Mouse (Mus musculus) regulatory T cell (primary cell): ENCODE measurements around the gene Mta3.

ENCODE experiments used
- in situ Hi-C: fragments of 300-600 bp; cut with MboI, MseI; formaldehyde crosslinking; loops from one replicate; pipeline ENCODE4 v1.15.1; 2025; ENCODE audit warnings: high pct_unique_total_duplicates

Mta3 gene

DNA sequence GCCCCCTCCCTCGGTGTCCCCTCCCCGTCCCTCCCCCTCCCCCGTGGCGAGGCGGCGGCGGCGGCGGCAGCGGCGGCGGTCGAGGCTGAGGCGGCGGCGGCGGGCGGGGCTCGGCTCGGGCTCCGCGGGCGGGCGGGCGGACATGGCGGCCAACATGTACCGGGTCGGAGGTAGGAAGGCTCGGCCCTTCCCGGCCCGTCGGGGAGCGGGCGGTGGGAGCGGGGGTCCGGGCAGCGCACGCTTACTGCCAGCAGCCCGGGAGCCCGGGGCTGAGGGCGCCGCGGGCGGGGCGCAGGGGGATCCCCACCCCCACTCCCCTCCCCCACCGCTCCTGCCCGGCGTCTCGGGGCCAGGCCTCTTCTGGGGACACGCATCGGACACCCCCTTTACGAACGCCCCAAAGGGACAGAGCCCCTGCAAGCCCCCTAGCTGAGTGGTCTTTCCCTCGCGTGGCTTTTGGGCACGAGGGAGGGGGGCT, at the start of gene Mta3:
Gene Mta3 (plus strand): TSS at position 48 of the 478 bp plus-strand sequence.
- in situ Hi-C loops = no loop called here

DNA sequence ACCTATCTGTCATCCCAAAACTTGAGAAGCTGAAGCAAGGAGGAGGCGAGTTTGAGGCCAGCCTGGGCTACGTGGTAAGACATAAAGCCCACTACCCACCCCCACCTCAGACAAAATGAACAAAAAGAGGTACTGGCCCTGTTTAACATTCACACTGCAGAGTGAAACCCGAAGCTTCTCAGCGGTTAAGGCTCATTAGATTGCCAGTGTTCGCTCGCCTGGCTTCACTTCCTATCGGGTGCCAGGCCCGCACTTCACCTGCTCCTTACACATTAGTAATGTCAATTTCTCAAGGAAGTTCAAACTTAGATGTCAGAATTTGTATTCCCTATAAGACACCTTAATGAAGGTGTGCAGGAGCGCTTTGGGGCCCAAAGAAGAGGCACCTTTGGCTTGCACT, 48.6 kb upstream of the Mta3 start:
- in situ Hi-C loops = no loop called here

DNA sequence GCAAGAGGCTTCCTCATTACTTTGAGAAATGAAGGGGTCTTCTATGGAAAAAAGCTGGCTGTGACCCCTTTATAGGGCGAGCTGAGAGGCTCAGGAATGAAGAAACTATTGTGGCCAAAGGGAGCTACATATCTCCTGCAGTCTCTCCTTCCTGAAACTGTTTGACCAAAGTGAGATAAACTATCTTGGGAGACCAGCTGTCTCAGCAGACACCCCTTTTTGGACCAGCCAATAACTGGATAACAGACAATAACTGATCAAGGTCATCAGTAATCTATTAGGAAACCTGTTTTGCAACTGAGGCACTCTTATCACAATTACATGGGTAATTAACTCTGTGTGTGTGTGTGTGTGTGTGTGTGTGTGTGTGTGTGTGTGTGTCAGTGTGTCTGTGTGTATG, 47.0 kb upstream of the Mta3 start:
- in situ Hi-C loops = no loop called here

DNA sequence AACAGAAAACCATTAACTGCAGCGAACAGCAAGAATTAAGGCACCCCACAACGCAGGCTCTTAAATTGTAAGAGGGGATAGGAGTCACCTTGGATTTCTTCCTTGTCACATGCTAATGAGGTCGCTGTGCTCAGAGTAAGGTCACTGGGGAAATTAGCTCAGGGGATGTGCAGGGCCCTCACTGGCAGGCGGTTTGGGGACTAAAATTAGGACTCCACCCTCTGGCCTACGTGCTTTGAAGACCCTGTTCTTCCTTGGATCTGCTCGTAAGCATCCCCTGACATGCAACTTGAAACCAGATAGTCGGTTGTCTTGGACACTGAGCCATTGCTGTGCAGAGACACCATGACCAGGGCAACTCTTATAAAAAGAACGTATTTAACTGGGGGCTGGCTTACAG, 41.2 kb upstream of the Mta3 start:
- in situ Hi-C loops = no loop called here

DNA sequence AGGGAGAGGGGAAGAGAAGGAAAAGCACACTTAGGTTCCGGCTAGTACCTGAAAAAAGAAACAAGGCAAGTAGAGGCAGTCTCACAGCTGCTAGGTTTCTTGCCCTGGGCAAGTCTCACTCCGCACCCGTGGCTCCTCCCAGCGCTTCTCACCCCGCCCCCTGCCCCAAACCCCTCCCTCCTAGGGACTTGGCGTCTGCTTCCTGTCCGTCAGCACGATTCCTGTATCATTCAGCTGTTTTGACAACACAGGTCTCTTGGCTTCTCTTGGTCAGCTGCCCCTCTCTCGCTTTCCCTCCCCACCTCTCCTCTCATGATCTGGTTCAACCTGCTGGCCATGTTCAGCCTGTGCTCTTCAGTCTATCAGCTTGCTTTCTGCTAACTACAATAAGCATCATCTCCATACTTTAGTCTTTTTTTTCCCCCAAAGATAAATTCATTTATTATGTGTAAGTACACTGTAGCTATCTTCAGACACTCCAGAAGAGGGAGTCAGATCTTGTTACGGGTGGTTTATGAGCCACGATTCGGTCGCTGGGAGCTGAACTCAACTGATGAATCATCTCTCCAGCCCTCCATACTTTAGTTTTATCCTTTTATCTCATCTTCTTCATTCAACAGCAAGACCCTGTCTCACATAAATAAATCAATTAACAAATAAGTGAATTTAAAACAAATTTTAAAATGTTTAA, 39.2 kb upstream of the Mta3 start:
- in situ Hi-C loops = no loop called here

DNA sequence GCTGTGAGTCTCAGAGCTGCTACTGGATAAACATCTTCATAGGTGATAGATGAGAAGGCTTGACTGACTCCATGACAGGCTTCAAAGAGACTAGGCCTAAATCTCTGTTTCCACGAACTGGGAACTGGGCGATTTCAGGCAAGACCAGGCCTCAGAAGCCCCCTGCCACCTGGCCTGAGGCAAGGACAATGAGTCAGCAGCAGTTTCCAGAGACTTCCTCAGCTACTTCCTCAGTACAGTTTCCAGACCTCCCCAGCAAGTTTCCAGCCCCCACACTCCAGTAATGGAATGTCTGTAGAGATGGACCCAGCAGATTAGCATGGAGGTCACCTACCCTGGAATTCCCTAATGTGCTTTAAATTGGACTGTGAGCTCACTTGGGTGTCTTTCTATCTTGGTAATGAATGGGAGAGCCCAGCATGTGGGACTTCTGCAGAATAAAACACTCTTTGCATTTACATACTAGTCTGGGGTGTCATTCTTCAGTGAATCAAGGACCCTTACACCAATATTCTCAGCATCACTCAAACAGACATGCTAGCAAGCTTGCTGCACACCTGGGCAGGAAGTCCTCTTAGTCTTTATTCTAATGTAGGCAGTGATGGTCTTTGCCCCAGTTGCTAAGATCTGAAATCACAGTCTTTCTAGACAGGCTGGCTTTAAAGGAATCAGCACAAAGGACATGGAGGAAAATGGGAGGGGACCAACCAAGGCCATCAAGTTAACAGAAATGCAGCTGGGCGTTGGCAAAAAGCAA, 37.9 kb upstream of the Mta3 start:
- in situ Hi-C loops = no loop called here

DNA sequence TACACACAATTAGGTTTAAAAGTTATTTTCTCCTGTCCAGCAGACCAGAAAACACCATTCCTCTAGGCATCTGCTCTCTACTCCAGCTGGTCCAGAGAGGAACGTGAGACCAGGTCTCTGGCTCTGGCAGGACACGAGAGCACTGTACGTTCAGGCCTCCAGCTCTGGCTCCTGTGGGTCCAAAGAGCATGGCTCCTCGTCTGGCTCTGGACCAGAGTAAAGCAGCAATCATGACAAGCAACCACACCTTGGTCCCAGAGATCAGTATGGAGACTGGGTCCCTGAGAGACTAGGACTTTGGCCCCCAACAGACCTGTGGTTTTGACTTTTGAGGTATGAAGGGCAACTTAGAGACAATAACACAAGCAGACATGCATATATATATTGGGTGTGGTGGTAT, 33.3 kb upstream of the Mta3 start:
- in situ Hi-C loops = no loop called here

DNA sequence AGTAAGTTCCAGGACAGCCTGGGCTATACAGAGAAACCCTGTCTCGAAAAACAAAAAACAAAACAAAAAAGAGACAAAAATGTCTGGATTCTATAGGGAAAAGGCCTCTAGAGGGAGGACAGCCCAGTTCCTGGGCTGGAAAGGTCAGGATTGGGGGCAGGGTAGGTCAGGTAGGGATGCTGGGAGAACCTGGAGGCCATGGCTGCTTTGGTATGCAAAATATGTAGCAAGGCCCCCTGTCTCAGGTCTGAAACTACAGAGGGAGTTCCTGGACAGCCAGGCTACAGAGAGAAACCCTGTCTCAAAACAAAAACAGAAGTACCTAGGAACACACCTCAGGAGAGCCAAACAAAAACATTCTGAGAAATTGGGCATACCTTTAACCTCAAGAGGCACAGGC, 28.6 kb upstream of the Mta3 start:
- in situ Hi-C loops = no loop called here

DNA sequence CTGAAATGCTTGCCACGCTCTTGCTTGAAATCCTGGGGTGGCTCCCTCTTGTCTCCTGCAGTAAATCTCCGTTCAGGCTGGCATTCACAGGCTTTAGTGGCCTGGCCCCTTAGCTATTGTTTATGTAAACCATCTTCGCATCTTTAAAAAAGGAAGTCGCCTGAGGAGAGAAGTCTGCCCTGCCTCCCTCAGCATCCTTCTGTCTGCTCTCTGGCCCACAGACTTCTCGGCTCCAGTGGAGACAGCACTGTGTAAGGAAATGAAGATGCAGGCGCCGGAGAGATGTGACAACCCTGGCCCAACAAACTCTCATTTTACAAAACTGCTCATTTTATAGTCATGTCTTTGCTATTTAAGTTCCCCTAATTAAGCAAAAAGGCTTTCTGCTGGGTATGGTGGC, 24.0 kb upstream of the Mta3 start:
- in situ Hi-C loops = no loop called here

DNA sequence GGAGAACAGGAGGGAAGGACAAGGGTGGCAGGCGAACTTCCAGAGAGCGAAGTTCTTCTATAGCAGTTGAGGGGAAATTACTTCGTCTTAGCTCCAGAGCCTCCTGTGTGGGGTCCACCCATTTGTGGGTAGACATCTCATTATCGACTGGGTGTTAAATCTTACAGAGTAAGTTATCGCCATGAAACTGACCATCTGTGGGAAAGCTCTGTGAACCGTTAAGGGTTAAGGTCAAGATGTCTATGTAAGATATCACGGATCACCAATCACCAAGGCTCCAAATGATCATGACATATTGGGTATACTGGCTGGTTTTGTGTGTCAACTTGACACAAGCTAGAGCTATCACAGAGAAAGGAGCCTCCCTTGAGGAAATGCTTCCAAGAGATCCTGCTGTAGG, 21.5 kb upstream of the Mta3 start:
- in situ Hi-C loops = no loop called here

DNA sequence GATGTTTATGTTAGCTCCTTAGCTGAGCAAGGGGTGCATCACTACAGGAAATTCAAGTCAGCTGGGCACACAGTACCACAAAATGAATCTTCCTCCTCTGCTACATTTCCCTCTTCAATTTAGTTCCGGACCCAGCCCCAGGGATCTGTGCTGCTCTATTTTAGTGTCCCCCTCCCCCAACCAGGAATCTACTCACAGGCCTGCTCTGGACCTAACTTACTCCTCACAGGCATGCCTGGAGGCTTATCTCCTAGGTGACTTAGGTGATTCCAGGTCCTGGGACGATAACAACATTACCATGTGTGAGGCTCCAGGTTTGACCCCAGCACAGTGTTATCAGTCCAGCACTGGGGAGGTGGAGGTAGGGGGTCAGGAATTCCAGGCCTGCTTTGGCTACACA, 15.5 kb upstream of the Mta3 start:
- in situ Hi-C loops = no loop called here

DNA sequence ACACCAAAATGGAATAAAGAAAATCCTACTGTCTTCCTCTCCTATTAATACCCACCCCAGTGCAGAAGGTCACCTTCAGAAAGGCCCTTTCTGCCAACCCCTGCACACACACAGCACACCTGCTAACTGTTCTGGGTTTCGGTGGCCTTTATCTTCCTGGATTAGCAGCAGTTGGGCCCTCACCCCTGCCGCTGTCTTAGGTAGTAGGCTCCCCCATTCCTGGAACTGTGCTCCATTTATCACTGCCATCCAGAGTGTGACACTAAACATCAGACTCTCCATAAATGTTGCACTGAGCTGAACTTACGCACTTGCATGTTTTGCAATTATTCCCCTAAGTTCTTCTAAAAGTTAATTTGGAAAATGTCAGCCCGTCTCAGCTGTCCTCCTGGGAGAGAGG, 14.6 kb upstream of the Mta3 start:
- in situ Hi-C loops = no loop called here

DNA sequence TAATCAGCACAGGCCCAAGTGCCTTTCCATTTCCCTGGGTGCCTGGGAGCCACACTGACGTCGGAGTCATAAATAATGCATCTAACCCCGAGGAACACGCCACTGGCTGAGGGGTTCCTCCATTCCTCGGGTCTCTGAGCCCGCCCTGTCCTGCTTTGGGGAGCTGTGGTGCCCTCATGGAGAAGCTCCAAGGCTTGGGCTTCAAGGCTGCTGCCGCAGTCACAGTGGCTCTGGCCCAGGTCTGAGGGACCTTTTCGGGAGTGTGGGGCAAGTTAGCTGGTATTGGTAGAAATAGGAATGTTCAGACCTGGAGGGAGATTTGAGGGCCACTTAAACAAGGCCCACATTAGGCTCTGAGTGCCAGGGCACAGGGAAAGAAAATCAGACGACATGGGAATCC, 12.0 kb upstream of the Mta3 start:
- in situ Hi-C loops = no loop called here

DNA sequence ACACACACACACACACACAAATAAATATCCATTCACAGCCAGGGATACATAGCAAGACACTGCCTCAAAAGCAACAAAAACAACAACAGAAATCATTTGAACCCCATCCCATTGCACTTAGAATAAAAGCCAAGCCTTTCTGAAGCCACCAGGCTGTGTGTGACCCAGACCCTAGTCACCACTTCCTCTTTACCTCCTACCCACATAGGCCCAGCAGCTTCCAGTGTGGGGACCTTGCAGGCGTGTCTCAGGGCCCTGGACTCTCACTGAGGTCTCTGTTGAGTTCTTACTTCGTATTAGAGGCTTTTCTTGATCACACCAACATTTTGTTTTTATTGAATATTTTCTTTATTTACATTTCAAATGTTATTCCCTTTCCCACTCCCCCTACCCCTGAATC, 10.2 kb upstream of the Mta3 start:
- in situ Hi-C loops = no loop called here

DNA sequence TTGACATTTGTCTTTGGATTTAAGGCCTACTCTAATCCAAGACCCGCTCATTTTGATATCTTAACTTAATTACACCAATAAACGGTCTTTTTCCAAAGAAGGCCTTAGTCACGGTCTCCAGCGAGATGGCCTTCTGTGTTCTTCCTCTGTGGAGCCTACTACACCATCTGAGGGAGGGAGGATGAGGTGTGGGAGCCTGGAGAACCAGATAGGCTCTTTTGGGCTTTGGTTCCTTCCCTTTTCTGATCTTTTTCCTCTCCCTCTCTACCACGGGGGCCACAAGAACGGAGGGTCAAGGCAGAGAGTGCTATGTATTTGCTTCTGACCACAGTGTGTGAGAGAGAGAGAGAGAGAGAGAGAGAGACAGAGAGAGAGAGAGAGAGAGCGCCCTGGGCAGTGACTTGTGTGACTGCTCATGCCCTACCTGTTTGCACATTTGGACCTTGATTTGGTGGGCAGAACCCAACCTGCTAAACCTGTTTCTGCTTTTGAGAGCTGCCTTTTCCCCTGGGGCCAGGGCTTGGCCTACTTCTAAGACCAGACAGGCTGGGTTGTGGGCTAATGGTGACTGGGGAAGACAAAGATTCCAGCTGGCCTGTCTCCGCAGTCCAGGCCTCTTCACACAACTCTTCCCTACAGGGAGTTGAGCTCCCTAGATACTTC, 6.8 kb upstream of the Mta3 start:
- in situ Hi-C loops = no loop called here

DNA sequence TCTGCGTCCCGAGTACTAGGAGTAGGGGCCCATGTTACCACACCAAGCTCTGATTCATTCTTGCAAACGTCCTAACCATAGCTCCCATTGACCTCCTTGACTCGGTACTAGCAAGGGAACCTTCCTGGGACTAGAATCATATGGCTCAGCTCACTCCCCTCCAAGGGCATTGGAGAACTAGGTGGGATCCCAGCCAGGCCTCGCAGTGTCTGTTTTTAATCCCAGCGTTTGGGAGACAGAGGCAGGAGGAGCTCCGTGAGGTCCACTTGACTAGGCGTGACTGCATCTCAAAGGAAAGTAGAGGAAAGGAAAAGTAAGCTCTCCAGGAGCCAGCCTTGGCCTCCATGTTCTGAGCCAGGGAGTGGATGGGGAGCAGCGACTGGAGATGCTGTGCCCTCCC, 5.8 kb upstream of the Mta3 start:
- in situ Hi-C loops = loop anchor here (5.0 kb wide), 1 partner anchor 48 kb away; no protein-coding TSS in a partner anchor

DNA sequence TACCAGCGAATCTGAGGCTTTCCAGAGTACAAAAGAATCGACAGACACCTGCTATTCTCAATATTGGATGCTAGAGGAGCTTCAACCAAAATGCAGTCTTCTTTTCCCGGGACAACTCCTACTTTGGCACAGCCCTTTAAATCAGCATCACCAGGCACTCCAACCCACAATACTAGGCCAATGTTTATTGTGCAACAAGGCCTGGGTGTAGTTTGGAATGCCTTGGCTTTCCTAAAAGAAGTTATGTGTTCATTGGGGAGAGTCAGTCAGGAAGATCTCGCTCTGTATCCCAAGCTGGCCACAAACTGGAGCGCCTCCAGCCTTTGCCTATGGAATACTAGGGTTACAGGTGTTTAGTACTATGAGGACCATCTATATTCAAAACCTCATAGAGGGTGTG, 1.5 kb upstream of the Mta3 start:
- in situ Hi-C loops = loop anchor here (5.0 kb wide), 1 partner anchor 52 kb away; no protein-coding TSS in a partner anchor

DNA sequence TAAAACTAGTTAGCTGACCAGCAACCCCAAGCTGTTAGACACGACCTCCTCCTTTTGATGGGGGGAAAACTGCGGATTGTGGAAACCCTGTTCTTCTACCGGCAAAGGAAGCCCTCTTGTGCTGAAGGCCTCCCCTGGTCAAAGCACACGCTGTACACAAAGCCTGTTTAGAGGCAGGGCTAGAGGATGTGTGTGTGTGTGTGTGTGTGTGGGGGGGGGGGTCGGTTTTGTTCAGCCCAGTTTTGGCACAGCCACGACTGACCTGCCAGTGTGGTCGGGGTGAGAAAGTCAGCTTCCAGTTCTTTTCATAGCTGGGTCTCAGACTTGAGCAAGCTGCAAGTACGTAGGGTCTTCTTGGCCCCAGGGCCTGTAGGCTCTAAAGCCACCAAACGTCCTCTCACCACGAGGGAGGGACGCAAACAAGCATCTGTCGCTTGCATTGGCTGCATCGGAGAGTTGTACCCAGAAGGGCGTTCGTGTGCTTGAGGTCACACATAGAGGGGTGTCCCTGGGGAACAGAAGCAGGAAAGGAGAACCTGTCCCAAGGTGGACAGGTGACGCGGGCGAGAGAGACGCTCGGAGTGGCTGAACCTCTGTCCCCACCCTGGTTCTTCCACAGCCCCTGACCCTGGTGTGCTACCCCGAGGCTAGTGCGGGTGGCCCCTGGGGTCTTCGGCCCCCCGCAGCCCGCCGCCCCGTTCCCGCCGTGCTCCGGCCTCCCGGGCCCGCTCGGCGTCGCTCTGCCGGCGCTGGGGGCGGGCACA, 429 bp upstream of the Mta3 start:
- in situ Hi-C loops = no loop called here

DNA sequence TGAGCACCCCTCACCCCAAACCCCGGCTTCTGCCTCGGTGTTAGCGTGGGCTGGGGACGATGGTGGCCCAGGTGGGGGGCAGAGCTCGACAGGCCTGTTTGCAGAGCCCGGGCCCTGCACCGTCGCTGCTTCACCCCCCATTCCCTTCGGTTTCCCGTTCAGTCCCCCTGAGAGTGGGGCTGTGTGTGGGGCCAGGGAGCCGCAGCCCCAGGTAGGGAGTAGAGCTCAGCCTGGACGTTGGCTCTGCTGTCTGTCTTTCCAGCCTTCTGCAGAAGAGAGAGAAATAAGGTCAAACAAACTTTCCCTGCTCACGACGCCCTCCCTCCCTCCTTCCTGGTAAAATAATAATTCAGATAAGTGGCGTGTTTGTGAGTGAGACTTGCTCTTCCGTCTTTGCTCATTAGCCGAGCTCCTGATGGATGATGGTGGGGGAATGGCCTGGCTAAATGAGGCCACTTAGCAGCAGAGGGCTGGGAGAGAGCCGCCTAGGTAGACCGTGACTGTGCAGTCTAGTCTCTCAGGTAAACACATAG, 697 bp downstream of the Mta3 start:
- in situ Hi-C loops = no loop called here

DNA sequence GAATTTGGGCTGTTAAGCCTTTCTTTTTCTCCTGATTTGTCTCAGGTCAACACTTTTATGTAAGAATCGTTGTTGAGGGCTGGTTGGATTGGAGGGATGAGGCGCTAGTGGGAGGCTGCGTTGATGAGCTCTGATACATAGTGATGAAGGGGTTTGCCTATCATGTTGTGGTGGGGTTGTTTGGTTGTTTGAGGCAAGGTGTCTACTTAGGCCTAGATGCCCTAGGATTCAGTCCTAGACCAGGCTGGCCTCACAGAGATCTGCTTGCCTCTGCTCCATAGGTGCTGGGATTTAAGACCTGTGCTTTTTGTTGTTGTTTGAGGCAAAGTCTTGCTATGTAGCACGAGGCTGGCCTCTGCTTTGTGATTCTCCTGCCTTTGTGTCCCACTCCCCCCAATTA, 1.4 kb downstream of the Mta3 start:
- in situ Hi-C loops = no loop called here

DNA sequence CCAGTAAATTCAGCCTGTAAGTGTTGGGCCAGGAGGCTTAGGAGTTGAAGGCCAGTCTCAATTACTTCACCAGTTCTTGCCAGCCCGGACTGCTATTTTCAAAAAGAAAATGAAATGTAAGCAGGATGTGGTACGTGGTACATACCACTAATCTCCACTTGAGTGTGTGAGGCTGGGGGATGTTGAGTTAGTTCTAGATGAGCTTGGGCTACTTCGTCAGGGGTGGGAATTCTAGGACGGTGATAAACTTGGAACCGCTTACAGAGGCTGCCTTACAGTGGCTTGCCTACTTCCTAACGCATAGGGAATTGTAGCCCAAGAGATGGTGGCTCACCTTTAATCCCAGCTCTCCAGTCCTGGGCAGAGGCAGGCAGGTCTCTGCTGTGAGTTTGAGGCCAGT, 1.9 kb downstream of the Mta3 start:
- in situ Hi-C loops = no loop called here

DNA sequence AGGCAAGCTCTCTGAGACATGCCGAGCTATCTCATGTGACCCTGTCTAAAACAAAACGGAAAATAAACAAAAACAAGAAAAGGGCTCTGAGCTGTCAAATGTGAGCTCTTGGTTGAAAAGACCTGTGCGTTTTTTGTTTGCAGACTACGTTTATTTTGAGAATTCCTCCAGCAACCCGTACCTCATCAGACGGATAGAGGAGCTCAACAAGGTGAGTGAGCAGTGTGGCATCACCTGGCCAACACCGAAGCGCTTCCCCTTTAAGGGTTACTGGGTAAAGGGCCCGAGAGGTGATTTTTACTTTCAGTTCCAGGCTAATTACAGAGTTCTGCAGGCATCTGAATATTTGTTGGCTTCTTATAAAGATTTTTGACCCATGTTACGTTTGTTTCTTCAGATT, 2.3 kb downstream of the Mta3 start:
- in situ Hi-C loops = no loop called here
